ENCODE assay signal across 10 mouse cellular contexts in genomic region chr3:55284215-55284614, GRCm38 (mm10). TPM values are rescaled to one million over a fixed set of nuclear protein-coding genes. Genes with fewer than 3 reads are reported as not detected.
DNase-seq lines count a peak whose midpoint lies in the region; ATAC-seq lines count a peak whose summit lies in the region.
"Had no signal": no experiment of that assay in that cellular context is flagged by ENCODE, and none has a peak within 500 bp of the region (broad histone marks: within the 10 kb centered on the region; RNA-seq: fewer than 3 reads in every experiment).

No protein-coding gene starts in this region.

- no peaks in the 10 kb centered on the region for H3K36me3 ChIP-seq in embryonic facial prominence, embryonic 11.5 days (replicated peaks; ENCODE audit: control insufficient read depth, insufficient read depth, low read depth, low read length)
- H3K36me3 ChIP-seq in embryonic facial prominence, embryonic 10.5 days (replicated peaks): no peaks in the 10 kb centered on the region
- 0 out of 2 replicates have a peak, but pooled peaks cover 2% of the 10 kb centered on the region for H3K36me3 ChIP-seq in hindbrain, embryonic 13.5 days
- no peaks in the 10 kb centered on the region for H3K36me3 ChIP-seq in midbrain, embryonic 11.5 days (ENCODE audit: control insufficient read depth, insufficient read depth, low read length)
- H3K36me3 ChIP-seq in intestine, embryonic 16.5 days (ENCODE audit: control insufficient read depth, insufficient read depth, low read length): no peaks in the 10 kb centered on the region

- peak; percentile 59 for DNase-seq in embryonic facial prominence, embryonic 11.5 days (ENCODE audit: low spot score)
- DNase-seq in embryonic facial prominence, embryonic 10.5 days (ENCODE audit: low spot score): no peak
- DNase-seq in brain, adult 2 months (ENCODE audit: low read depth, low spot score): peak; percentile 93
- DNase-seq in midbrain, embryonic 11.5 days (ENCODE audit: low spot score, missing footprints): no peak
- DNase-seq in thymus, adult 18-20 months: no peak
- DNase-seq: adrenal gland, postnatal 14 days; kidney, adult 18-20 months had no signal

- no peak overlapping the region for H3K9ac ChIP-seq in embryonic facial prominence, embryonic 11.5 days (replicated peaks; ENCODE audit: low read length)
- H3K9ac ChIP-seq in hindbrain, embryonic 13.5 days: no peak overlapping the region
- H3K9ac ChIP-seq in midbrain, embryonic 11.5 days (ENCODE audit: low read length): no peak overlapping the region
- H3K9ac ChIP-seq in intestine, embryonic 16.5 days (ENCODE audit: low read depth, low read length): no peak overlapping the region

- H3K4me3 ChIP-seq in embryonic facial prominence, embryonic 11.5 days (ENCODE audit: low read depth, low read length): no peak overlapping the region
- no peak overlapping the region for H3K4me3 ChIP-seq in embryonic facial prominence, embryonic 10.5 days
- no peak overlapping the region for H3K4me3 ChIP-seq in hindbrain, embryonic 13.5 days
- no peak overlapping the region for H3K4me3 ChIP-seq in midbrain, embryonic 11.5 days (ENCODE audit: low read depth, low read length)
- H3K4me3 ChIP-seq in intestine, embryonic 16.5 days (ENCODE audit: low read length): no peak overlapping the region

- H3K27ac ChIP-seq in embryonic facial prominence, embryonic 11.5 days (replicated peaks; ENCODE audit: low read depth, low read length): no peak overlapping the region
- H3K27ac ChIP-seq in embryonic facial prominence, embryonic 10.5 days (replicated peaks): no peak overlapping the region
- peak overlapping the region; percentile 84 for H3K27ac ChIP-seq in hindbrain, embryonic 13.5 days
- no peak overlapping the region for H3K27ac ChIP-seq in midbrain, embryonic 11.5 days (ENCODE audit: low read depth, low read length)
- no peak overlapping the region for H3K27ac ChIP-seq in intestine, embryonic 16.5 days (ENCODE audit: low read length)

- no peaks in the 10 kb centered on the region for H3K9me3 ChIP-seq in embryonic facial prominence, embryonic 11.5 days (replicated peaks; ENCODE audit: control insufficient read depth, low read length)
- no peaks in the 10 kb centered on the region for H3K9me3 ChIP-seq in embryonic facial prominence, embryonic 10.5 days
- H3K9me3 ChIP-seq in hindbrain, embryonic 13.5 days: no peaks in the 10 kb centered on the region
- H3K9me3 ChIP-seq in midbrain, embryonic 11.5 days (ENCODE audit: control insufficient read depth, low read length): no peaks in the 10 kb centered on the region
- H3K9me3 ChIP-seq in intestine, embryonic 16.5 days (ENCODE audit: control insufficient read depth, low read length): no peaks in the 10 kb centered on the region

- no peak for ATAC-seq in embryonic facial prominence, embryonic 11.5 days (replicated peaks; ENCODE audit: insufficient number of reproducible peaks, low FRiP score, low TSS enrichment, low read depth)
- peak; percentile 80 for ATAC-seq in hindbrain, embryonic 13.5 days (ENCODE audit: low FRiP score)
- peak; percentile 59 for ATAC-seq in midbrain, embryonic 11.5 days (ENCODE audit: low FRiP score)
- ATAC-seq in megakaryocyte-erythroid progenitor cell, adult 5-6 weeks (replicated peaks; ENCODE audit: low FRiP score, low TSS enrichment, poor library complexity, severe bottlenecking): no peak
- no peak for ATAC-seq in intestine, embryonic 16.5 days

- no peaks in the 10 kb centered on the region for H3K27me3 ChIP-seq in embryonic facial prominence, embryonic 11.5 days (ENCODE audit: control insufficient read depth, insufficient read depth, low read length)
- no peaks in the 10 kb centered on the region for H3K27me3 ChIP-seq in embryonic facial prominence, embryonic 10.5 days (replicated peaks; ENCODE audit: low read depth, poor library complexity, severe bottlenecking)
- H3K27me3 ChIP-seq in hindbrain, embryonic 13.5 days: no peaks in the 10 kb centered on the region
- H3K27me3 ChIP-seq in midbrain, embryonic 11.5 days (ENCODE audit: control insufficient read depth, insufficient read depth, low read length): no peaks in the 10 kb centered on the region
- H3K27me3 ChIP-seq in intestine, embryonic 16.5 days (replicated peaks; ENCODE audit: control insufficient read depth, insufficient read depth, low read length): no peaks in the 10 kb centered on the region

- 64% methylated on average over 3 of the region's 3 CpGs for WGBS in embryonic facial prominence, embryonic 11.5 days
- 70% methylated on average over 3 of the region's 3 CpGs for WGBS in embryonic facial prominence, embryonic 10.5 days
- WGBS in hindbrain, embryonic 13.5 days: 16% methylated on average over 3 of the region's 3 CpGs
- WGBS in midbrain, embryonic 11.5 days: 40% methylated on average over 3 of the region's 3 CpGs
- WGBS in intestine, embryonic 16.5 days: 50% methylated on average over 3 of the region's 3 CpGs

- H3K4me1 ChIP-seq in embryonic facial prominence, embryonic 11.5 days (ENCODE audit: control insufficient read depth, insufficient read depth, low read length): no peaks in the 10 kb centered on the region
- peaks cover 7% of the 10 kb centered on the region; the same call in 1 of the 2 replicates for H3K4me1 ChIP-seq in embryonic facial prominence, embryonic 10.5 days
- H3K4me1 ChIP-seq in hindbrain, embryonic 13.5 days (replicated peaks): peaks cover 38% of the 10 kb centered on the region
- peaks cover 6% of the 10 kb centered on the region; the same call in 1 of the 2 replicates for H3K4me1 ChIP-seq in midbrain, embryonic 11.5 days (ENCODE audit: control insufficient read depth, insufficient read depth, low read length)
- no peaks in the 10 kb centered on the region for H3K4me1 ChIP-seq in intestine, embryonic 16.5 days (ENCODE audit: control insufficient read depth, insufficient read depth, low read length)

- no peak overlapping the region for H3K4me2 ChIP-seq in embryonic facial prominence, embryonic 11.5 days (ENCODE audit: low read depth, low read length)
- peak overlapping the region; percentile 23 for H3K4me2 ChIP-seq in hindbrain, embryonic 13.5 days
- no peak overlapping the region for H3K4me2 ChIP-seq in midbrain, embryonic 11.5 days
- H3K4me2 ChIP-seq in intestine, embryonic 16.5 days (ENCODE audit: low read depth, low read length): no peak overlapping the region

RNA-seq across cellular contexts. Expression of gene Dclk1, which starts 42.1 kb away (rescaled TPM):
- 32.9 and 37.8 TPM in 2 replicates for polyA plus RNA-seq in embryonic facial prominence, embryonic 11.5 days (2014; fragmentation: Nextera tagmentation; extraction: Ambion mirVana)
- polyA plus RNA-seq in embryonic facial prominence, embryonic 10.5 days (2016; fragmentation: Nextera tagmentation; extraction: Ambion mirVana): 36.6 and 44.8 TPM in 2 replicates
- 236 and 257 TPM in 2 replicates for polyA plus RNA-seq in hindbrain, embryonic 13.5 days (2015; fragmentation: Nextera tagmentation; extraction: Ambion mirVana)
- polyA plus RNA-seq in midbrain, embryonic 11.5 days (2014; fragmentation: Nextera tagmentation; extraction: Ambion mirVana): 63.2 and 66.7 TPM in 2 replicates
- not detected in 2 replicates for total RNA-seq in megakaryocyte-erythroid progenitor cell, adult 5-6 weeks (2014; fragmentation: Nextera tagmentation)
- not detected in 2 replicates for total RNA-seq in megakaryocyte-erythroid progenitor cell, adult 5-6 weeks (2017)
- polyA plus RNA-seq in intestine, embryonic 16.5 days (2015; fragmentation: Nextera tagmentation; extraction: Ambion mirVana): 9.3 and 11.6 TPM in 2 replicates

Comparison
In these comparisons a context has a peak if more than half of its experiments do, and no peak if none do; other contexts are left out.
1. DNase-seq: peak in embryonic facial prominence, embryonic 11.5 days (single experiment) and brain, adult 2 months (single experiment); none in embryonic facial prominence, embryonic 10.5 days (single experiment), midbrain, embryonic 11.5 days (single experiment) and thymus, adult 18-20 months (0 of 2).
2. ATAC-seq: peak in hindbrain, embryonic 13.5 days (single experiment) and midbrain, embryonic 11.5 days (single experiment); none in embryonic facial prominence, embryonic 11.5 days (single experiment), megakaryocyte-erythroid progenitor cell, adult 5-6 weeks (single experiment) and intestine, embryonic 16.5 days (single experiment).